Mouse (Mus musculus): ENCODE measurements around the gene Sntb2. TPM values are rescaled to one million over a fixed set of nuclear protein-coding genes. Genes with fewer than 3 reads are reported as not detected.
"Not testable (repeated sequence)": the region's sequence is repeated elsewhere in the genome, so short reads cannot be mapped to it uniquely, and the experiment has no call there.

Gene Sntb2
- polyA plus RNA-seq, 1 experiment: 14.4 TPM

DNA sequence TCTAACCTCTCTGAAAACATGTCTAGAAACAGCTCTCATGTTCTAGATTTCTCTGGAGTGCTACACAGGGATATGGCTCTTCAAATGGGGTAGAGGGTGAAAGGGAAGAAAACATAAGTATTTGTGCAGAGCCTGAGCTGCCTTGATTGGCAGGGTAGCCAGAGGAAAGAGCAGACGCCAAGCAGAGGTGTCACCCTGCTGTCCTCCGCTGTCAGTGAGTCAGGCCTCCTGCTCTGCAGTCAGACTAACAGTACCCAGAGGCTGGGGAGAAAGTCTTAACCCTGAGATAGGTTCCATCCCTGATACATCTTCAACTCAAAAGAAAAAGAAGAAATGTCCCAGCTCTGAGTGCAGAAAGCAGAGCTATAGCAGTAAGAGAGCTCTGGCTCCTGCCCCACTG lies 77.1 kb downstream of the Sntb2 start:
- no peak overlapping the region for H3K27ac ChIP-seq (ENCODE audit: control insufficient read depth, insufficient read depth, low read depth, low read length)
- no peak overlapping the region for H3K4me3 ChIP-seq (ENCODE audit: control insufficient read depth, low read depth, low read length)
- TF ChIP-seq CTCF (IDR thresholded peaks at IDR 0.05; ENCODE audit: control insufficient read depth, insufficient read depth, insufficient replicate concordance, low read depth, low read length): no peak
- H3K36me3 ChIP-seq (ENCODE audit: control insufficient read depth, insufficient read depth, low read length): peaks cover 3% of the 10 kb centered on the region
- H3K27me3 ChIP-seq (ENCODE audit: control insufficient read depth, insufficient read depth, low read length): no peaks in the 10 kb centered on the region
- no peaks in the 10 kb centered on the region for H3K4me1 ChIP-seq (ENCODE audit: control insufficient read depth, insufficient read depth, low read length)

DNA sequence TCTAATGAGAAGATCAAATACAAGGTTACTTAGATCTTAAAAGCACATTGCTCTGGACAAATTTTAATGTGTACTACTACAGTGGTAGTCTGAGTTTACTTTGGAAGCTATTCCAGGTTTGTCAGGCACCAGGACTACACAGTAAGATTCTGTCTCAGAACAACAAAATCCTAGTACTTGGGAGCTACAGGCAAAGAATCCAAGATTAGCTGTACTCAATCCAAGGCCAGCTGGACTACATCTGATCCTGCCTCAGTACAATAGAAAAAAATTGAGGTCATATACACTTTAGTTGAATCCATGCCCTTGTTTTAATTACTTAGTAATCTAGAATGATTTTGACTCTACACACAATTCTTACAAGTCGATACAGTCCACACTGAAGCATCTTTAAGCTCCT lies 79.4 kb downstream of the Sntb2 start:
- Histone ChIP-seq H3K27me3 (ENCODE audit: control insufficient read depth, insufficient read depth, low read length) (no peaks in the 10 kb centered on the region), H3K4me3 (ENCODE audit: control insufficient read depth, low read depth, low read length) (no peak overlapping the region), H3K4me1 (ENCODE audit: control insufficient read depth, insufficient read depth, low read length) (no peaks in the 10 kb centered on the region), H3K27ac (ENCODE audit: control insufficient read depth, insufficient read depth, low read depth, low read length) (no peak overlapping the region), H3K36me3 (ENCODE audit: control insufficient read depth, insufficient read depth, low read length) (peaks cover 1% of the 10 kb centered on the region)
- TF ChIP-seq POLR2A (IDR thresholded peaks at IDR 0.05; ENCODE audit: control insufficient read depth, low read depth, low read length): no peak
- TF ChIP-seq CTCF (IDR thresholded peaks at IDR 0.05; ENCODE audit: control insufficient read depth, insufficient read depth, insufficient replicate concordance, low read depth, low read length): no peak

DNA sequence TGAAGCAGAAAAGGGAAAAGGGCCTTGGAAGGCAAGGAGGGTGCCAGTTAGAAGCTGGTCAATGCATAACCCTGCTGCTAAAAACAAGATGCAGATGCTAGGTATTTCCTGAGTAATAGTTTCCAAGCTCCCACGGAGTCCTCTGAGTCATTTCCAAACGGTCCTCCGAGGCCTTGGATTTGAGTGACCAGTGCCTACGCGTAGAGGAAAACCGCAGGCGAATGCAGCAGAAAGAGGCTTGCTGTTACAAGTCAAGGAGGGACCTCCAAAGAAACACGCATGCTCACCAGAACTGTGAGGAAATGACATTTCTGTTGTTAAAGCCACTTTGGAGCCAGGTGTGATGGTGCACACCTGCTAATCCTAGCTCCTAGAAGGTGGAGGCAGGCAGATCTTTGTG lies 87.9 kb downstream of the Sntb2 start:
- TF ChIP-seq POLR2A (IDR thresholded peaks at IDR 0.05; ENCODE audit: control insufficient read depth, low read depth, low read length): no peak
- no peak for TF ChIP-seq CTCF (IDR thresholded peaks at IDR 0.05; ENCODE audit: control insufficient read depth, insufficient read depth, insufficient replicate concordance, low read depth, low read length)
- H3K4me1 ChIP-seq (ENCODE audit: control insufficient read depth, insufficient read depth, low read length): peaks cover 4% of the 10 kb centered on the region
- no peak overlapping the region for H3K4me3 ChIP-seq (ENCODE audit: control insufficient read depth, low read depth, low read length)
- H3K36me3 ChIP-seq (ENCODE audit: control insufficient read depth, insufficient read depth, low read length): no peaks in the 10 kb centered on the region
- H3K27me3 ChIP-seq (ENCODE audit: control insufficient read depth, insufficient read depth, low read length): no peaks in the 10 kb centered on the region
- H3K27ac ChIP-seq (ENCODE audit: control insufficient read depth, insufficient read depth, low read depth, low read length): no peak overlapping the region

DNA sequence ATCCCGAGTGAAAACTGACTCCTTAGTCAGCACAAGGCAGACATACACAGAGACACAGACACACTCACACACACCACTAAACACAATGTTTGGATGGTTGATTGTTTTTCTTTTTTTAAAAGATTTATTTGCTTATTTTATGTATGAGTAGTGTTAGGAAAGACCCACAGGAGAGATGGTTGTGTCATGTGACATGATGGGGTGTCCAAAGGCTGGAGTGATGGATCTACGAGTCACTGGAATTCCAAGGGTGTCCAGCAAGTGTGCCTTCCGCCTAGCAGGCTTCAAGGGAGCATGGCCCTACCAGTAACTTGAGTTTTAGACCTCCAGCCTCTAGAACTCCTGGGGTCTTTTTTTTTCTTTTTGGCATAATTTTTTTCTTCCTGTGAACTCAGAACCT lies 93.8 kb downstream of the Sntb2 start:
- no peak for TF ChIP-seq CTCF (IDR thresholded peaks at IDR 0.05; ENCODE audit: control insufficient read depth, insufficient read depth, insufficient replicate concordance, low read depth, low read length)
- no peak for TF ChIP-seq POLR2A (IDR thresholded peaks at IDR 0.05; ENCODE audit: control insufficient read depth, low read depth, low read length)

DNA sequence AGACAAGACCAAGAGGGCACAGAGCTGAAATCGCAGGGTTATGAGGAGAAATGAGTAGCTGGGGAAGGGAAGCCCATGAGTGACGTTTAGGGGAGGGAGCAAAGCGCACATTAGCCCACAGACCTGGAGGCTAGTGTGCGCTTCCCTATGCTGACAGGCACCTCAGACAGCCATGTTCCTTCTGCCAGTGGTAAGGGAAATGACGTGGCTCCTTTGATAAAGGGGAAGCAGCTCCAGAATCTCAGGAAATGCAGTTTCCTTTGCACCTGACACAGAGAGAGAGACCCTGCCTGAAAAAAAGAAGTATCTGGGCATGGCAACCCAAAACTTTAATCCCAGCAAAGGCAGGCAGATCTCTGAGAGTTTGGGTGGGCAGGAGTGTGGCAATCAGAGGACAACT lies 94.5 kb downstream of the Sntb2 start:
- H3K27me3 ChIP-seq (ENCODE audit: control insufficient read depth, insufficient read depth, low read length): no peaks in the 10 kb centered on the region
- peak overlapping the region; percentile 66 for H3K27ac ChIP-seq (ENCODE audit: control insufficient read depth, insufficient read depth, low read depth, low read length)
- peaks cover 1% of the 10 kb centered on the region for H3K36me3 ChIP-seq (ENCODE audit: control insufficient read depth, insufficient read depth, low read length)
- TF ChIP-seq CTCF (IDR thresholded peaks at IDR 0.05; ENCODE audit: control insufficient read depth, insufficient read depth, insufficient replicate concordance, low read depth, low read length): no peak
- H3K4me1 ChIP-seq (ENCODE audit: control insufficient read depth, insufficient read depth, low read length): peaks cover 26% of the 10 kb centered on the region
- peak overlapping the region; percentile 97 for H3K4me3 ChIP-seq (ENCODE audit: control insufficient read depth, low read depth, low read length)

More for the DNA sequence above, 93.8 kb downstream of the Sntb2 start:
- Histone ChIP-seq H3K36me3 (ENCODE audit: control insufficient read depth, insufficient read depth, low read length) (peaks cover 1% of the 10 kb centered on the region), H3K4me3 (ENCODE audit: control insufficient read depth, low read depth, low read length) (no peak overlapping the region), H3K4me1 (ENCODE audit: control insufficient read depth, insufficient read depth, low read length) (peaks cover 26% of the 10 kb centered on the region), H3K27ac (ENCODE audit: control insufficient read depth, insufficient read depth, low read depth, low read length) (no peak overlapping the region), H3K27me3 (ENCODE audit: control insufficient read depth, insufficient read depth, low read length) (no peaks in the 10 kb centered on the region)

DNA sequence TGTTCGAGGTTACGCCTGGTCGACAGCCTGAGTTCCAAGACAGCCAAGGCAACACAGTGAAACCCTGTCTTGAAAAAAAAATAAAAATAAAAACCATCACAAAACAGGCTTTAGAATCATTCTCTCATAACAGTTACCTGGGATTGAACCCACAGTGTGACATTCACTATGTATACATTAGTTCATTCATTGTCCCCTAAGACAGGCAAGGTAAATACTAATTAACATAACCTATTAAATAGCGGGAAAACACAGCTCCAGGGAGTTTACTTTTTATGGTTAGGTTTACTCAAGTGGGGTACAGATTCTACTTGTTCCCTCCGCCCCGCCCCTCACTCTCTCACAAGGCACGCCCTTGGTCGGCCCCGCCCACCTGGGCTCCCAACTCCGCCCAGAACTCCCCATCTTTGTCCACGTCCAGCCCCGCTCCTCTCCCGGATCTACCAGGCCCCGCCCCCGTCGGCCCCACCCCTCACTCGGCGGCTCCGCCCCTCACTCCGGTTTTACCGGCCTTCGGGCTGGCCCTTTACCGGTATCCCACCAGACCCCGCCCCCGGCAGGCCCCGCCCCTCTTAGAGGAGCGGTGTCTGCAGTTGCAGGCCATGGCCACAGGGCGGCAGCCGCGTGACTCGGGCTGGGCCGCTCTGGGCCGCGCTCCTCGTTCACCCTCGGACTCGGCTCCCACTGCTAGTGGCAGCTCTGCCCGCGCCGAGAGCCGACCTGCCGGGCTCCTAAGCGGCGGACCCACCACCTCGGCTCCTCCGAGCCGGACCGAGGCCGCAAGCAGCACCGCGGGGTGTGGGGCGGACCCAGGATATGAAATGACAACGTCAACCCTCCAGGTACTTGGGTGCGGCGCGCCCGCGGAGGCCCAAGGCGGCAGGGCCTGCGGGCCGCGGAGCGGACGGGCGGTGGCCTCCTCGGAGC lies 95.4 kb downstream of the Sntb2 start, which contains the start of gene Vps4a:
Gene Vps4a, plus strand, starts transcription at position 573 of the 927 bp plus-strand sequence.
- H3K4me1 ChIP-seq (ENCODE audit: control insufficient read depth, insufficient read depth, low read length): peaks cover 26% of the 10 kb centered on the region
- TF ChIP-seq POLR2A (IDR thresholded peaks at IDR 0.05; ENCODE audit: control insufficient read depth, low read depth, low read length): peak; percentile 94
- TF ChIP-seq CTCF (IDR thresholded peaks at IDR 0.05; ENCODE audit: control insufficient read depth, insufficient read depth, insufficient replicate concordance, low read depth, low read length): peak; percentile 85
- H3K4me3 ChIP-seq (ENCODE audit: control insufficient read depth, low read depth, low read length): peak within 1 kb of the TSS; percentile 97
- peak within 1 kb of the TSS; percentile 92 for H3K27ac ChIP-seq (ENCODE audit: control insufficient read depth, insufficient read depth, low read depth, low read length)
- peaks cover 1% of the 10 kb centered on the region for H3K36me3 ChIP-seq (ENCODE audit: control insufficient read depth, insufficient read depth, low read length)
- H3K27me3 ChIP-seq (ENCODE audit: control insufficient read depth, insufficient read depth, low read length): no peaks in the 10 kb centered on the region

DNA sequence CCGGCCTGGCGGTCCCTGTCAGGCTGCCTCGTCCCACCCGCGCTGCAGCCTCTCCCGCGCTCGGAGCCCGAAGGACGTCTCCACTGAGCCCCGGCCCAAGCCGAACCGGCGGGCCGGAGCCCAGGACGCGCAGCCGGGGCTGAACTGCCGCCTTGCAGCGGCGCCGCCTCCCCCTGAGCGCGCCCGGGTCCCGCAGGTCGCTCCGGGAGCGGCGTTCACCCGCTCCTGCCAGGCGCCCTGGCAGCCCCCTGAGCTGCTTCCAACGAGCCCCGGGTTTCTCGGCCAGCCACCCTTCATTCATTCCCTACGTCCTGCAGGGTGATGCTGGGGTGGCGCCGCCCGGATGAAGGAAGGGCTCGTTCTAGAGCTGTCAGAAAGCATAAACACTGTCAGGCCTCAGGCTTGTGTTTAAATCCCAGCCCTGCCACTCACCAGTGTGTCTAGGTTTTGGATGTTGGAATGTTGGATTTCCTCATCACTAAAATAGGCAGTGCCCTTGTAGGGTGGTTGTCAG lies 96.1 kb downstream of the Sntb2 start:
- Histone ChIP-seq H3K27ac (ENCODE audit: control insufficient read depth, insufficient read depth, low read depth, low read length) (peak overlapping the region; percentile 92), H3K4me1 (ENCODE audit: control insufficient read depth, insufficient read depth, low read length) (peaks cover 26% of the 10 kb centered on the region), H3K36me3 (ENCODE audit: control insufficient read depth, insufficient read depth, low read length) (peaks cover 1% of the 10 kb centered on the region), H3K27me3 (ENCODE audit: control insufficient read depth, insufficient read depth, low read length) (no peaks in the 10 kb centered on the region), H3K4me3 (ENCODE audit: control insufficient read depth, low read depth, low read length) (peak overlapping the region; percentile 97)
- TF ChIP-seq CTCF (IDR thresholded peaks at IDR 0.05; ENCODE audit: control insufficient read depth, insufficient read depth, insufficient replicate concordance, low read depth, low read length) (no peak), POLR2A (IDR thresholded peaks at IDR 0.05; ENCODE audit: control insufficient read depth, low read depth, low read length) (no peak)

DNA sequence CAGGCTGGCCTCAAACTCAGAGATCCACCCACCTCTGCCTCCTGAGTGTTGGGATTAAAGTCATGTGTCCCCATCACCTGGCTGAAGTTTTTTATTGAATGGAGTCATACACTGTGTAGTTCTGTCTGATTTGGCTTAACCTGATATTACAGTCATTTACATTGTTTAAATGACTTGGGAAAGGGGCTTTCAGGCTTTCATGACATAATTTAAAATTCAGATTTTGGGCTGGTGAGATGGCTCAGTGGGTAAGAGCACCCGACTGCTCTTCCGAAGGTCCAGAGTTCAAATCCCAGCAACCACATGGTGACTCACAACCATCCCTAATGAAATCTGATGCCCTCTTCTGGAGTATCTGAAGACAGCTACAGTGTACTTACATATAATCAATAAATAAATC lies 98.1 kb downstream of the Sntb2 start:
- H3K27me3 ChIP-seq (ENCODE audit: control insufficient read depth, insufficient read depth, low read length); H3K36me3 ChIP-seq (ENCODE audit: control insufficient read depth, insufficient read depth, low read length); H3K27ac ChIP-seq (ENCODE audit: control insufficient read depth, insufficient read depth, low read depth, low read length): not testable (repeated sequence)
- Histone ChIP-seq H3K4me3 (ENCODE audit: control insufficient read depth, low read depth, low read length) (peak overlapping the region; percentile 16; the same call in 1 of the 2 replicates), H3K4me1 (ENCODE audit: control insufficient read depth, insufficient read depth, low read length) (peaks cover 21% of the 10 kb centered on the region)
